Mouse (Mus musculus) heart, embryonic 15.5 days (tissue): ENCODE data around the gene Rassf6. TPM values are rescaled to one million over a fixed set of nuclear protein-coding genes. Genes with fewer than 3 reads are reported as not detected.

Source experiments
- ATAC-seq: fragments of 200-750 bp; cut with Nextera tagmentation; replicated peaks from 2 replicates; pipeline ENCODE4 v1.8.0; 2017; ENCODE audit warnings: low read depth, moderate TSS enrichment; ENCODE audit not compliant: insufficient number of reproducible peaks, insufficient read depth, low FRiP score
- H3K27ac ChIP-seq: fragments of 300-500 bp; sonication (generic); 2 replicates; pipeline ENCODE4 v1.5.1; 2015; ENCODE audit warnings: mild to moderate bottlenecking, inconsistent platforms
- H3K27me3 ChIP-seq: fragments of 300-500 bp; sonication (generic); 2 replicates; pipeline ENCODE4 v1.6.1; 2015; ENCODE audit warnings: inconsistent platforms
- H3K36me3 ChIP-seq: fragments of 300-500 bp; sonication (generic); 2 replicates; pipeline ENCODE4 v1.6.1; 2015; ENCODE audit warnings: mild to moderate bottlenecking, inconsistent platforms
- H3K4me1 ChIP-seq: fragments of 300-500 bp; sonication (generic); replicated peaks from 2 replicates; pipeline ENCODE4 v1.6.1; 2015; ENCODE audit warnings: inconsistent platforms
- H3K4me2 ChIP-seq: fragments of 300-500 bp; sonication (generic); 2 replicates; pipeline ENCODE4 v1.6.1; 2015; ENCODE audit warnings: inconsistent platforms, mild to moderate bottlenecking, moderate library complexity
- H3K4me3 ChIP-seq: fragments of 300-500 bp; sonication (generic); 2 replicates; pipeline ENCODE4 v1.5.1; 2015; ENCODE audit warnings: mild to moderate bottlenecking, inconsistent platforms
- H3K9ac ChIP-seq: fragments of 300-500 bp; sonication (generic); 2 replicates; pipeline ENCODE4 v1.6.1; 2015; ENCODE audit warnings: mild to moderate bottlenecking, inconsistent platforms
- H3K9me3 ChIP-seq: fragments of 300-500 bp; sonication (generic); replicated peaks from 2 replicates; pipeline ENCODE4 v1.6.1; 2016; ENCODE audit warnings: inconsistent platforms
- WGBS: fragments of 180-500 bp; shearing (Covaris S2); methylation state at CpG from one replicate; pipeline ENCODE4 v1.1.7; 2015; ENCODE audit warnings: mixed read lengths; 5-methylcytosine and 5-hydroxymethylcytosine counted together
- polyA plus RNA-seq: library from polyadenylated mRNA; unstranded; fragments of >200 nt; fragmentation: Nextera tagmentation; extraction: Ambion mirVana; gene quantifications from 2 replicates; pipeline ENCODE4 v1.2.1, GENCODE M21; 2015

Gene Rassf6
- polyA plus RNA-seq = 0.49 and 2.4 TPM in 2 replicates

DNA sequence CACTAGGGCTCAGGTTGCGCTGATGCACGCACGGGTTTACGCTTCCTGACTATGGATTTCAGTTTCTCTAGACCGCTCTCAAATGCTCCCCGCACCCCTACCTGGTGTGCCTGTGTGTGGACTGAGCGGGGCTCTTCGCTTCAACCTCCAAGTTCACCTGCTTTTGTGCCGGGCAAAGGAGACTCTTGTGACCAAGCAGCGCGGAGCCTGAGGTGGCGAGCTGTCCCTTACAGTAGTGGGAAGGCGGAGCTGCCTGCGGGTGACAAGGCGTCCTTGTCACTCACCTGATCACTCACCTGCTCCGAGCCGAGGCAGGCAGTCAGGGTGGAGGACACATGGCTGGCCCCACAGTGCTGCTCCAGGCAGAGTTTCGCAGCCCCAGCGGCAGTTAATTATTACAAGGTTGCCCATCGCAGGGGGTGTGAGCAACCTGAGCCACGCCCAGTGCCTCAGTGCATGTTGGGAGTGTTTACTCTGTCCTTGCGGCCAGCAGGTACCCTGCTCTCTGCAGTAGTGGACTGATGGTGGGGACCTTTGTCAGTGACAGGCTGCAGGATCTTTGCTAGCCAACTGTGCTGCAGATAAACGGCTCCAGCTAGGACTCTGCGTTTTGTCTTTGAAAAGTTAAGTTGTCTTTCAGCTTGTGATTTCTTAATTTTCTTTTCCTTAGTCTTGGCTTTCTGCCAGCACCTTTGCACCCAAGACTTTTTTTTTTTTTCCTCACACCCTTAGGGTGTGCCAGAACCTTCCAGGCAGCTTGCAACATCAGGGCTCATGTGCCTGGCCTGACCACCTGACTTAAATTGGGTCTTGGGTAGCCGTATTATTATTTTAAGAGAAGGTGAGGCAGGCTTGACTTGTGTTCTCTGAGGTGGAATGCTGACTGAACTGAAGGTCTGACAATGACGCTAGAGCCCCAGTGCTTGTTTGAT lies at the start of gene Rassf6:
TSS of gene Rassf6 (minus strand) at position 372 of the 932 bp plus-strand sequence.
- H3K27me3 ChIP-seq = peaks cover 3% of the 10 kb centered on the region; the same call in 1 of the 2 replicates
- H3K36me3 ChIP-seq = no peaks in the 10 kb centered on the region
- WGBS = 9% methylated on average over 26 of the region's 26 CpGs
- peak within 1 kb of the TSS; percentile 57 for H3K4me3 ChIP-seq
- no peaks in the 10 kb centered on the region for H3K9me3 ChIP-seq
- peaks cover 9% of the 10 kb centered on the region; the same call in 1 of the 2 replicates for H3K4me1 ChIP-seq
- ATAC-seq = peak; percentile 60
- H3K9ac ChIP-seq = peak within 1 kb of the TSS; percentile 37
- peak within 1 kb of the TSS; percentile 92 for H3K4me2 ChIP-seq
- no peak within 1 kb of the TSS for H3K27ac ChIP-seq

DNA sequence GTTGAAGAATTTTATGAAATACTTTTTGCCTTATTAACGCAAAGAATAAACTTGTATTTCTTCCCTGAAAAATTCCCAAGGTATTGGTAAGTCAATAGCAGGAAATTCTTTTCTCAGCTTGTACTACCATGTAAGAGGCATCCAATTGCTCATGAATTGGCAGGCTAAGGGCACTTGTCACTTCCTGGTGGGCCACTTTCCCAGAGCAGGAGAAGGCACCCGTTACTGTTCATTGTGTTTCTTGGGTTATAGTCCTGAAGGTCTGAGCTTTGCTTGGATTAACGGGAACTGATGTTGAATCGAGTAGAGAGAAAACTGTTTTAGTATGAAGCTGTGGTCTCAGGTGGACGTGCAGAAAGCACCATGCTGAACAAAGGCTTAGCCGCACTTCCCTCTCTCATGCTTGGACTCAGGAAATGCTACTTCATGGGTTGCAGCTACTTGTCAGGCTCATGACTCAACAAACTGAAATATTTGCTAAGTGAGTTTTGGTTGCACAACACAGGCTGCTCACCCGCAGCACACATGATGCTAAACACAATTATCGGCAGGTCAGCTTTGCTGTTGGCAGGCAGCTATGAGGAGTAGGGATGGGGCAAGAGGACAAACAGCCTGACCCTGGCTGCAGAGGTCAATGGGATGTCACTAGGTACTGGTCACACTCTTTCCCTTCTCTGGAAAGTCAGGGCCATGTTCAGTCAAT lies 49.1 kb upstream of the Rassf6 start:
- no peaks in the 10 kb centered on the region for H3K4me1 ChIP-seq
- no peaks in the 10 kb centered on the region for H3K36me3 ChIP-seq
- no peak overlapping the region for H3K27ac ChIP-seq
- no peak overlapping the region for H3K9ac ChIP-seq
- no peaks in the 10 kb centered on the region for H3K9me3 ChIP-seq
- H3K4me3 ChIP-seq = no peak overlapping the region
- ATAC-seq = no peak
- WGBS = 75% methylated on average over 8 of the region's 8 CpGs
- no peaks in the 10 kb centered on the region for H3K27me3 ChIP-seq
- no peak overlapping the region for H3K4me2 ChIP-seq

DNA sequence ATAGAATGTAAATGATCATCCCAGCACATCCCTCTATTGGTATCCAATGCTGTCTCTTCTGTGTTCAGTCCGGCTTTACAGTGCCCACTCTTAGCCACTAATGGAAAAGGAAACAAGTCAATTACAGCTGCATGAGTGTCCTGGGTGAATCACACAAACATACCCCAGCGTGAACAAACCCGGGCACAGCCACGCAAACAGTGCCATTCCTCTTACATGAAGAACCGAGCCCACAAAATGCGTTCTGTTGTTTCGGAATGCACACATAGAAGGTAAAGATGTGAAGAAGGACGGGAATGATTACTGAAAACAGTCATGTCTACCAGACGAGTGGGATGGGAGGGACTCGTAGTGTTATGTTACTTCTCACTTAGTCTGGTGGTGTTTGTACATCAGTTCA lies 47.5 kb upstream of the Rassf6 start:
- Histone ChIP-seq H3K9me3 (no peaks in the 10 kb centered on the region), H3K9ac (no peak overlapping the region), H3K27ac (no peak overlapping the region), H3K27me3 (no peaks in the 10 kb centered on the region), H3K4me3 (no peak overlapping the region), H3K4me2 (no peak overlapping the region), H3K36me3 (no peaks in the 10 kb centered on the region), H3K4me1 (no peaks in the 10 kb centered on the region)
- WGBS = 91% methylated on average over 10 of the region's 10 CpGs
- no peak for ATAC-seq

DNA sequence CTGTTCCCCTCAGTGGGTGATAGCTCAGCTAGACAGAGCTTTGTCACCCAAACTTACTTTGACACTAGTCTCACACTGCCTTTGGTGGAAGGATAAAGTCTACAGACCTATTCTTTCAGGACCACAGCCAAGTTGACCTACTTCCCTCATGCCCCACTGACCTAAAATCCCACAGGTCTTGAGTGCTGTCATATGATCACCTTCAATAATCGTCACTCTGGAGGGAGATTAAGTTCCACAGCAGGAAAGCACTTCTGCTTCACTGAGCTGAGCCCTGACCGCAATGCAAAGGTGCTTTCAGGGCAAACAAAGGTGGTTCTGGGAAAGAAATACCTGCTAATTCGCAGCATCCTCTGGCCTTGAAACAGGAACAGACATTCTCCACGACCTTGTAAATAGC lies 44.5 kb upstream of the Rassf6 start:
- no peak for ATAC-seq
- Histone ChIP-seq H3K4me1 (no peaks in the 10 kb centered on the region), H3K9me3 (no peaks in the 10 kb centered on the region), H3K27me3 (no peaks in the 10 kb centered on the region), H3K36me3 (no peaks in the 10 kb centered on the region), H3K27ac (no peak overlapping the region), H3K9ac (no peak overlapping the region), H3K4me2 (no peak overlapping the region), H3K4me3 (no peak overlapping the region)
- WGBS = 43% methylated on average over 4 of the region's 4 CpGs

DNA sequence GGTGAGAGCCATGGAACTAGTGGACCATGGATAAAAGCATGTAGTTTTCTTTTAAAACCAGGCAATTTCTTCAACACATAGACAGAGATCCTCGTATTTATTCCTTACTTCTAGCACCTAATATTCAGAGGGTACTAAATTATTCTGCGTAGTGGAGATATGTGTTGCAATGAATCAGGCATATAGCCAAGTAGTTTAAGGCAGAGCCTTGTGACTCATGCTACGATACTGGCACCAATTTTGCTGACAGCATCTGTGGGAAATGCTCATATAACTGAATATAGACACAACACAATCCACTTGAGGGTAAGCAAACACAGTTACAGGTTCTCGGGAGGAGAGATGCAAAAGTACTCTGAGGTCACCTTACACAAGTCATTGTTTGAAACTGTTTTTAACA lies 41.4 kb upstream of the Rassf6 start:
- ATAC-seq = no peak
- no peak overlapping the region for H3K4me2 ChIP-seq
- no peak overlapping the region for H3K27ac ChIP-seq
- no peak overlapping the region for H3K9ac ChIP-seq
- H3K36me3 ChIP-seq = no peaks in the 10 kb centered on the region
- no peaks in the 10 kb centered on the region for H3K27me3 ChIP-seq
- H3K9me3 ChIP-seq = no peaks in the 10 kb centered on the region
- no peaks in the 10 kb centered on the region for H3K4me1 ChIP-seq
- 66% methylated on average over 4 of the region's 4 CpGs for WGBS
- no peak overlapping the region for H3K4me3 ChIP-seq

DNA sequence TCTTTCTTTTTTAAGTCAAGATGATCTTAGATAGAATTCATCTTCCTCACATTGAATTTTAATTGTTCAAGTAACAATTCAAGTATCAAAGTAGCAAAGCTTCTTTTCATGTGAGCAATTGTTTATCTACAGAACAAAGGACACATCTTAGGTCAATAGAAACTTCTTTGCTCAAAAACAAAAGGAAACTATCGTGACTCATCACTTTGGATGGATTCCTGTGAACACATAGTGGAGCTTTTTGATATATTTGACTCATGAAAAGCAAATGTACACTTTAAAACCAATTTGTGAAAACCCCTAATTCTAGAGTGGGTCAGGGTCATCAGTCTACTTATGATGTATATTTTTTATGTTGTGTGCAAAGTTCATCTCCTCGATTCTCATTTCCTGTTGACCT lies 37.1 kb upstream of the Rassf6 start:
- no peak overlapping the region for H3K9ac ChIP-seq
- no peaks in the 10 kb centered on the region for H3K27me3 ChIP-seq
- no peak for ATAC-seq
- no peak overlapping the region for H3K4me2 ChIP-seq
- H3K36me3 ChIP-seq = no peaks in the 10 kb centered on the region
- no peak overlapping the region for H3K4me3 ChIP-seq
- no peaks in the 10 kb centered on the region for H3K9me3 ChIP-seq
- H3K27ac ChIP-seq = no peak overlapping the region
- H3K4me1 ChIP-seq = no peaks in the 10 kb centered on the region
- 65% methylated on average over 2 of the region's 2 CpGs for WGBS

DNA sequence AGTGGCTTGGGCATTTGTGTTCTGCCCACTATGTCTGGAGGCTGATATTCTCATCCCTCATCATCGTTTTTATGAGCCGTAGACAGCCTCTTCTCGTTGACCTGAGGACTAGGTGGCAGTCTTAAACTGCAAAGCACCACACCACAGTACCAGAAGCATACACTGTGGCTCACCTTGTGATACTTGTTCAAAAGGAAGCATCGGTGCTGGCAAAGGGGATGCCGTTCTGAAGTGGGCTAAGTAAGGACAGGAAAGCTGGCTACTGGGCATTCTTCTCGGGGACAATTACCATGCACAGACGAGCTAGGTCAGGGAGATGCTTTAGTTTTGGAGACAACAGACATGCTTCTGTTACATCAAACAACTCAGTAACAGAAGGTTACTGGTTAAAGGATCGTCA lies 21.4 kb upstream of the Rassf6 start:
- 54% methylated on average over 8 of the region's 8 CpGs for WGBS

DNA sequence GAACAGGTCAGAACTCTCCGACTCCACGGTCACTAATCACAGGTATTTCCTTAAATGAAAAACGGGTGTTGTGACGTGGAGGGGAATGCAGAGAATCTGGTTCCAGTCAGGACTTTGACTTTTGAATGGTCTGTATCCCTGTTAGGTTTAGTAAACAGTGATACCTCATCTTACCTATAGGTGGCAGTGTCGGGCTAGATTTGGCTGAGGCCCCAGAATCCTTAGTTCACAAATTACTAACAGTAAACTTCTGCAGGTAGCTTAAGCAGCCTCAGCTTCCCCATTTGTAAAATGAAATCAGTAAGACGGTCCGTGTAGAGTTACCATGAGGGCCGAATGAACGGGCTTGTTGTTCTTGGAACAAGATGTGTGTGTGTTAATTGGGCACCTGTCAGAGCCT lies 21.0 kb upstream of the Rassf6 start:
- H3K9ac ChIP-seq = no peak overlapping the region
- 14% methylated on average over 9 of the region's 9 CpGs for WGBS
- no peak for ATAC-seq
- H3K9me3 ChIP-seq = no peaks in the 10 kb centered on the region
- no peaks in the 10 kb centered on the region for H3K4me1 ChIP-seq
- peaks cover 11% of the 10 kb centered on the region for H3K27me3 ChIP-seq
- no peak overlapping the region for H3K4me3 ChIP-seq
- no peak overlapping the region for H3K4me2 ChIP-seq
- no peak overlapping the region for H3K27ac ChIP-seq
- no peaks in the 10 kb centered on the region for H3K36me3 ChIP-seq

More for the DNA sequence above, 21.4 kb upstream of the Rassf6 start:
- Histone ChIP-seq H3K4me3 (no peak overlapping the region), H3K27ac (no peak overlapping the region), H3K4me2 (no peak overlapping the region), H3K9ac (no peak overlapping the region), H3K9me3 (no peaks in the 10 kb centered on the region), H3K27me3 (peaks cover 11% of the 10 kb centered on the region), H3K36me3 (no peaks in the 10 kb centered on the region), H3K4me1 (no peaks in the 10 kb centered on the region)
- ATAC-seq = no peak

DNA sequence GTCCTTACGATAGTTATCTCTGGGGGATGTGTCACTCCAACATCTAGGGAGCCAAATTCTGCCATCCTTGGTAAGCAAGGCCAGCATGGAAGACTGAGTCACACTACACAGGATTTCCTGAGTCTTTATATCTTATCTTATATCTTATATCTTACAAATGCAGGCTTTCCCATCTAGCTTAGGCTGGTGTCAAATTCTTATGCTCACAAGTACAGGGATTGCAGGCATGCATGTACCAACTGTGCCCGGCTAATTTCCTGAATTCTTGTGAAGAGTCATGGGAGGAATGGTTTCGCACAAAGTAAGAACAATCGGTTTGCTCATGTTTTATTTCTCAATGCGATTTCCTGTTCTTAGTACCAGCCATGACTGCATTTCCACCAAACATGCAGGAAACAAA lies 20.0 kb upstream of the Rassf6 start:
- Histone ChIP-seq H3K9me3 (no peaks in the 10 kb centered on the region), H3K27me3 (peaks cover 11% of the 10 kb centered on the region), H3K4me3 (no peak overlapping the region), H3K4me1 (no peaks in the 10 kb centered on the region), H3K4me2 (no peak overlapping the region), H3K27ac (no peak overlapping the region), H3K36me3 (no peaks in the 10 kb centered on the region), H3K9ac (no peak overlapping the region)
- 73% methylated on average over 5 of the region's 5 CpGs for WGBS
- ATAC-seq = no peak

DNA sequence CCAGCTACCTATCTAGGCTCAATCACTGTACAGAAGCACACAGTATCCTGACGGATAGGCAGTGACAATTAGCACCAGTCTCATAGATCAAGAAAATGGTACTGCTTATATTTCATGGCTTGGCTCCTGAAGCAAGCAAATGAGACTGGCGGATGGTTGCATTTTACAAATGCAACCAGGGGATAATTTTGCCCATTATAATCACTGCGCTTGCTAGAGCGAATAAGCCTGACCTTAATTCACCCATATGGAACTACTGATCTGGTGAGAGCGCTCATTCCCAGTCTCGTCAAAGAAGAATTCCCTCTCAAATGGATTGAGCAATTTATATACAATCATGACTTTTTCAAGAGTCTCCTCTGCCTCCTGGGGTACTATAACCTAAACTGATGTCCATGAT lies 16.2 kb upstream of the Rassf6 start:
- Histone ChIP-seq H3K27ac (no peak overlapping the region), H3K27me3 (peaks cover 14% of the 10 kb centered on the region), H3K4me2 (no peak overlapping the region), H3K9ac (no peak overlapping the region), H3K9me3 (no peaks in the 10 kb centered on the region), H3K4me1 (no peaks in the 10 kb centered on the region), H3K4me3 (no peak overlapping the region), H3K36me3 (no peaks in the 10 kb centered on the region)
- ATAC-seq = no peak
- 83% methylated on average over 6 of the region's 6 CpGs for WGBS

DNA sequence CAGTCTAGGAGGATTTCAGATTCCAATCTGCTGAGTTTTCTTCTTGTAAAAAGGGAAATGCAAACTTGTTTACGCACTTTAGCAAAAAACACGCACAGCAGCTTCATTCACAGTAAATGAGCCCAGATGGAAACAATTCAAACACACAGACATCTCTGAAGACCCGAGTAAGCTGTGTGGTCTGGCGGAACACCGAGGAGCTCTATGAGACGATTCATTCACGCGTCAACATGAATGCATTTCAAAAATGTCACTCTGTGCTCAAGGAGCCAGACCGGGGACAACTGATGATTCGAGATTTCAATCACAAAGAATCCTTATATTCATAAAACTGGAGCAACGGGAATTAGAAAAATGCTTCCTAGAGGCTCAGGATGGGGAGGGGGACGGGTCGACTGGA lies 15.4 kb upstream of the Rassf6 start:
- Histone ChIP-seq H3K4me1 (no peaks in the 10 kb centered on the region), H3K9me3 (no peaks in the 10 kb centered on the region), H3K4me2 (no peak overlapping the region), H3K27me3 (peaks cover 14% of the 10 kb centered on the region), H3K27ac (no peak overlapping the region), H3K36me3 (no peaks in the 10 kb centered on the region), H3K4me3 (no peak overlapping the region), H3K9ac (no peak overlapping the region)
- WGBS = 63% methylated on average over 13 of the region's 13 CpGs
- no peak for ATAC-seq
